Mouse (Mus musculus) lung, embryonic 14.5 days (tissue): ENCODE measurements around the gene Rasgef1a. TPM values are rescaled to one million over a fixed set of nuclear protein-coding genes. Genes with fewer than 3 reads are reported as not detected.

Experiments used
- ATAC-seq: fragments of 200-750 bp; cut with Nextera tagmentation; 2 replicates; pipeline ENCODE4 v1.8.0; 2017; ENCODE audit warnings: mild to moderate bottlenecking, moderate TSS enrichment, moderate library complexity; ENCODE audit not compliant: insufficient read depth
- DNase-seq: peaks from one replicate; pipeline ENCODE4 v3.0.0-alpha.2; 2015
- H3K27ac ChIP-seq: fragments of 300-500 bp; sonication (generic); 2 replicates; pipeline ENCODE4 v1.5.1; 2014; ENCODE audit warnings: low read depth, mild to moderate bottlenecking, moderate library complexity
- H3K27me3 ChIP-seq: fragments of 300-500 bp; sonication (generic); 2 replicates; pipeline ENCODE4 v1.6.1; 2014; ENCODE audit warnings: low read length, control low read depth; ENCODE audit not compliant: insufficient read depth
- H3K36me3 ChIP-seq: fragments of 300-500 bp; sonication (generic); 2 replicates; pipeline ENCODE4 v1.6.1; 2014; ENCODE audit warnings: control low read depth; ENCODE audit not compliant: insufficient read depth
- H3K4me1 ChIP-seq: fragments of 300-500 bp; sonication (generic); 2 replicates; pipeline ENCODE4 v1.6.1; 2014; ENCODE audit warnings: antibody characterized with exemption, control low read depth; ENCODE audit not compliant: insufficient read depth
- H3K4me2 ChIP-seq: fragments of 300-500 bp; sonication (generic); 2 replicates; pipeline ENCODE4 v1.6.1; 2014; ENCODE audit warnings: mild to moderate bottlenecking
- H3K4me3 ChIP-seq: fragments of 300-500 bp; sonication (generic); 2 replicates; pipeline ENCODE4 v1.5.1; 2014; ENCODE audit warnings: low read depth, low read length
- H3K9ac ChIP-seq: fragments of 300-500 bp; sonication (generic); 2 replicates; pipeline ENCODE4 v1.6.1; 2014
- H3K9me3 ChIP-seq: fragments of 300-500 bp; sonication (generic); 2 replicates; pipeline ENCODE4 v1.6.1; 2016; ENCODE audit warnings: low read depth, low read length, control low read depth
- CTCF ChIP-seq: IDR thresholded peaks from 2 replicates; pipeline ENCODE4 v1.5.1; 2016; ENCODE audit warnings: antibody characterized with exemption, low read depth
- WGBS: fragments of 180-500 bp; shearing (Covaris S2); extraction: QIAGEN DNeasy Blood & Tissue Kit; methylation state at CpG from one replicate; pipeline ENCODE4 v1.1.7; 2014; 5-methylcytosine and 5-hydroxymethylcytosine counted together
- polyA plus RNA-seq: library from polyadenylated mRNA; unstranded; fragments of >200 nt; fragmentation: Nextera tagmentation; extraction: Ambion mirVana; gene quantifications from 2 replicates; pipeline ENCODE4 v1.2.1, GENCODE M21; 2014

Gene Rasgef1a
- polyA plus RNA-seq, 1 experiment from 2014 or later: 1.1 TPM

DNA sequence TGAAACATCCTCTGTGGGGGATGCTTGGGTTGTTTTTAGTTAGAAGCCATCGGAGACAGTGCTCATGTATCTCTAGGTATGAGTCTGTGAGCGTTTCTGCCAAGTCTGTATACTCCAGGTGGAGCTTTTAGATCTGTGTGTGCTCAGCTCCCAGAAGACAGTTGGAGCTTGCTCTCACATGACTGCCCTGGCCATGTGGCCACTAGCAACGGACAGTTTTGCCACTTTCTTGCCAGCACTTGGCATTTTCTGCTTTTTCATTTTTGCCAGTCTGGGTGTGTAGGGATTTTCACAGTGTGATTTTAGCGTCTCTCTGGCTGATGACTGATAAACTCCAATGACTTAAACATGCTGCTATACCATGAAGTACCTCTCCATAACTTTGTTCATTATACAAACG, 52.0 kb downstream of the Rasgef1a start:
- Histone ChIP-seq H3K4me3 (no peak overlapping the region), H3K4me2 (no peak overlapping the region), H3K27me3 (peaks cover 22% of the 10 kb centered on the region), H3K27ac (no peak overlapping the region), H3K9me3 (no peaks in the 10 kb centered on the region), H3K9ac (no peak overlapping the region), H3K4me1 (peaks cover 7% of the 10 kb centered on the region; the same call in 1 of the 2 replicates), H3K36me3 (no peaks in the 10 kb centered on the region)
- WGBS: 70% methylated on average over 5 of the region's 5 CpGs
- no peak for ATAC-seq
- TF ChIP-seq CTCF: no peak
- DNase-seq: no peak

DNA sequence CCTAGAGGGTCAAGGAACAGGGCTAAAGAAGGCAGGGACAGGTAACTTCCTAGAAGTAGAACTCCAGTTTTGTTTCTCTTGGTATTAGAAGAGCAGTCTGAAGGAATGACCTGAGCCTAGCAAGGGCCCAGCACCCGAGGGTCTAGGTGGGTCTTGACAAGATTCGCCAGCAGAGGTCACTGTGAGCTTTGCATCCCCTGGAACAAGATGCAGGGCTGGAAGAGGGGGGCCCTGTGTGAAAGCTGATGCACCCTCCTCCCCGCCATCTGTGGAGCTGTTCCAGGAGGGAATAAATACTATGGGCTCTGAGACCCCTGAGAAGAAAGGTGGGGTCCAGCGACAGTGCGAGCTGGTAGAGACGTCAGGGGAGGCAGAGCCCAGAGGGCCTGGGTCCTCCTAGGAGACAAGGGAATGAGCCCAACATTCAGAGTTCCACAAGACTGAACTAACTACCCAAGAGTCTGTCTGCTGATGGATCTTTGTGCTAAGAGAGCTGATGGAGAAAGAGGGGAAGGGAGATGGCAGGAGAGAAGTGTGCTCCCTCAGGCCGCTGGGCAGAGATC, 53.8 kb downstream of the Rasgef1a start:
- 12% methylated on average over 7 of the region's 7 CpGs for WGBS
- H3K4me3 ChIP-seq: no peak overlapping the region
- H3K36me3 ChIP-seq: no peaks in the 10 kb centered on the region
- ATAC-seq: 0 out of 2 replicates have a peak, but pooled peaks have one; percentile 8
- DNase-seq: peak; percentile 84
- peaks cover 22% of the 10 kb centered on the region for H3K27me3 ChIP-seq
- H3K9ac ChIP-seq: no peak overlapping the region
- no peaks in the 10 kb centered on the region for H3K9me3 ChIP-seq
- H3K4me2 ChIP-seq: peak overlapping the region; percentile 88
- peak; percentile 78 for TF ChIP-seq CTCF
- H3K27ac ChIP-seq: no peak overlapping the region
- peaks cover 7% of the 10 kb centered on the region; the same call in 1 of the 2 replicates for H3K4me1 ChIP-seq

DNA sequence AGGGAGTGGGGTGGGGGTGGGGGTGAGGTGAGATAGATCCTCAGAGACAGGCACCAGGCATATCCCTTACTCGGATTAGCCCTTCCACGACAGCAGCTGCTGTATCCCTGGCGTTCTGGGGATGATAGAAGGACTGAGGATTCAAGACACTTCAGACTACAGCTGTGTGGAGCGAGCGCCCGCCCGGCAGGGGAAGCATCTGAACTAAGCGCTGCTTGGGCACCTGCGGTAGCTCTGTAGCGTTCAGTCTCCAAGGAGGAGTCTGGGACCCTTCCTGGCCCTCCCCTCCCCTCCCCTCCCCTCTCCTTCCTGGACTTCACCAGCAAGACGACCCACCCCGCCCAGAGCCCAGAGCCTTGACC, 54.6 kb downstream of the Rasgef1a start:
- H3K4me1 ChIP-seq: peaks cover 7% of the 10 kb centered on the region; the same call in 1 of the 2 replicates
- H3K27me3 ChIP-seq: peaks cover 22% of the 10 kb centered on the region
- ATAC-seq (peak; percentile 42; the same call in 1 of the 2 replicates), DNase-seq (peak; percentile 31)
- under 1% methylated on average over 10 of the region's 12 CpGs for WGBS
- H3K27ac ChIP-seq: peak overlapping the region; percentile 67; the same call in 1 of the 2 replicates
- H3K4me3 ChIP-seq: peak overlapping the region; percentile 40
- no peaks in the 10 kb centered on the region for H3K9me3 ChIP-seq
- H3K36me3 ChIP-seq: no peaks in the 10 kb centered on the region
- TF ChIP-seq CTCF: no peak
- H3K4me2 ChIP-seq: peak overlapping the region; percentile 88
- H3K9ac ChIP-seq: no peak overlapping the region

DNA sequence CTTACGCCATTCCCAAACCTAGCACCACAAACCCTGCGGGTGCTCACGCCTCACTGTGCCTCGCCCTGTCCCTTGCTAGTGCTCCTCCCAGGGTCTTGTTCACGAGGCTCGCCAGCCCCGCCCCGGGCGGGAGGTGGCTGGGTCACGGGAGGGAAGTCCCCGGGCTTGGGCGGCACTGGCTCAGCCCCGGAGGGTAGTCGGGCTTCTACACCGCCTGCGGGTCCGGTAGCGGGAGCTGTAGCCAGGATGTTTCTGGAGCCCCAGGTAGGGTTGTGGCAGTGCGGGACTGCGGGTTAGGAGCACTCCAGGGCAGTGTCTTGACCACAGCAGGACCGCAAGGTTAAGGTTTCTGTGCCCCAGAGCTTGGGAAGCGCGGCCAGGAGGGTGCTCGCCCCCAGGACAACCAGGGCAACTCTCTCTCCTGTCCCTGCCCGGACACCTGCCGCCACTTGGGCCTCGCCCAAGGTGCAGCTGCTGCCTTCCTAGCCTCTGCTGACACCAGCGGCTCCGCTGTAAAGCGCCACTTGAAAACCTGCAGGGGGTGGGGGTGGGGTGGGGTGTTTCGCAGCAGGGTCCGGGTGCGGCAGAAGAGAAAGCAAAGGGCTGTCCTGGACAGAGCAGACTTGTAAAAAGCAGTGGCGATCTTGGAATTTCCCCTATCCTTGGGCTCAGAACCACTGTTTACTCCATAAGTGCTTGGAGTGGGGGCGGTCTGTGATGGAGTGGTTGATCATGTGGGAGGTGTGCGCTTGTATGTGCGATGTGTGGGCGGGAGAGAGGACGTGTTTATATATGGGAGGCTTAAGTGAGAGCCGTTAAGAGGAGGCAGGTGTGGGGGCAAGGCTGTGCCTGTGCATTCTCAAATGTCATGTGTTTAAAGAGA, 55.2 kb downstream of the Rasgef1a start:
- Histone ChIP-seq H3K27me3 (peaks cover 22% of the 10 kb centered on the region), H3K9me3 (no peaks in the 10 kb centered on the region), H3K9ac (peak overlapping the region; percentile 48), H3K4me2 (peak overlapping the region; percentile 88), H3K36me3 (no peaks in the 10 kb centered on the region), H3K27ac (peak overlapping the region; percentile 67), H3K4me1 (peaks cover 7% of the 10 kb centered on the region; the same call in 1 of the 2 replicates), H3K4me3 (peak overlapping the region; percentile 40)
- ATAC-seq (peak; percentile 66), DNase-seq (peak; percentile 52)
- 1% methylated on average over 40 of the region's 40 CpGs for WGBS
- TF ChIP-seq CTCF: no peak

DNA sequence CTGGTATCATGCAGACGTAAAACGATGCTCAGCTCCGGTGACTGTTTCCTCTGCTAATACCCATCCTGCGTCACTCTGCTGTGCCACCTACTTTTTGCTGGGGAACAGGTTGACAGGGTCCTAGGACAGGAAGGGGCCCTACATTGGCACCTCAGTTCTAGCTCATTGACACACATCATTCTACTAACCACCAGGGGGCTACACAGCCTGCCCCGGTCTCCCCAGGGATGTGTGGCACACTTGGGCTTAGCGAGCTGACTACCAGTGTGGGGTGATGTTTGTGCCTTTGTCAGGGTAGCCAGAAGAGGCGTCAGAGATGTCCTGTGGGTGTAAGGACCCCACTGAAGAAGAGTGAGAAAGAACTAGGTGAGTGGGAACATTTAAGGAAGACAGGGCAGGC, 56.5 kb downstream of the Rasgef1a start:
- H3K27ac ChIP-seq: no peak overlapping the region
- peaks cover 7% of the 10 kb centered on the region; the same call in 1 of the 2 replicates for H3K4me1 ChIP-seq
- no peak overlapping the region for H3K4me3 ChIP-seq
- H3K4me2 ChIP-seq: no peak overlapping the region
- H3K36me3 ChIP-seq: no peaks in the 10 kb centered on the region
- no peak for ATAC-seq
- peaks cover 22% of the 10 kb centered on the region for H3K27me3 ChIP-seq
- DNase-seq: no peak
- H3K9ac ChIP-seq: no peak overlapping the region
- TF ChIP-seq CTCF: peak; percentile 66
- WGBS: 69% methylated on average over 7 of the region's 7 CpGs
- no peaks in the 10 kb centered on the region for H3K9me3 ChIP-seq

DNA sequence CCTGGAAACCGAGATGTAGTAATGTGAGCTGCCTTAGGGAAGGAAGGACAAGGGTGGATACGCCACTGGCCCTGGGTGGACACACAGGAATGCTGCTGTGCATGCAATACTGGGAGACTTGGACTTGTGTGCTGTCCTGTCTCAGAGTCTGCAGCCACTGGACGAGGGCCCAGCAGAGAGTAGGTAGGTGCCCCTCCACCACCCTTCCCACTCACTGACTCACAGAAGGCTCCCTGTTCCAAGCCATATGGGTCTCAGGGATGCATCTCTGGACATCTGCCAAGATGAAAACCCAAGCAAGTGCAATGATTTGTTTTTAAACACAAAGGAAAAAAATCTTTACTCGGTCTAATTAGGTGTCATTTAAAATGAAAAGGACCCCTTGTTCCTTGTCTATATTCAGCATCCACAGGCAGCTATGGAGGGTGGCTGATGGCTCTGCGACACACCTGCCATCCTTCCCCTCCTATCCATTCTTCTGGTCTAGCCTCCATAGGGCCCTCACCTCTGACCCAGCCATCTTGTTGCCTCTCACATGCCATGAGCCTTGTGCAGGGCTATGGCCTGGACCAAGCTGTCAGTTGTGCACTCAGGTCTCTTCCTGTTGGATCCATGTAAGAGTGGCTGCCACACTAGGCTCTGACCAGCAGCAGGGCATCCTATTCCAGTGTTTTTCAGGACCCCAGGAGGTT, 59.2 kb downstream of the Rasgef1a start:
- Histone ChIP-seq H3K4me1 (peaks cover 12% of the 10 kb centered on the region; the same call in 1 of the 2 replicates), H3K36me3 (no peaks in the 10 kb centered on the region), H3K9ac (no peak overlapping the region), H3K4me2 (no peak overlapping the region), H3K27ac (no peak overlapping the region), H3K4me3 (no peak overlapping the region), H3K9me3 (no peaks in the 10 kb centered on the region), H3K27me3 (peaks cover 14% of the 10 kb centered on the region)
- 54% methylated on average over 5 of the region's 5 CpGs for WGBS
- DNase-seq (peak; percentile 48), ATAC-seq (no peak)
- no peak for TF ChIP-seq CTCF

DNA sequence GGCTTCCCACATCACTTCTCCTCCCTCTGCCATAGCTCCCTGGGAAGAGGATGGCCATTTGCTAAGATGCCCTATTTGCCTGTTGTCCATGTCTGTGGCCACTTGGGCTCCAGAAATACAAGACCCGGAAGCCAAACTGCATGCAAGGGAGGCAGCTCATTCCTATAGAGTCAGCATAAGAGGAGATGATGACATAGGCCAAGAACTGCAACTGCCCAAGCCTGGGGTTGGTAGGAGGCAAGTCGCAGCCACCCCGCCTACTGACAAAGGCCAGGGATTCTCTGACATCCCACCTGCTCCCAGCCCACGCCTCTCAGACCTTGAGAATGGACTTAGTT, 59.7 kb downstream of the Rasgef1a start:
- Histone ChIP-seq H3K4me2 (no peak overlapping the region), H3K36me3 (no peaks in the 10 kb centered on the region), H3K27ac (no peak overlapping the region), H3K9ac (no peak overlapping the region), H3K9me3 (no peaks in the 10 kb centered on the region), H3K4me3 (no peak overlapping the region), H3K4me1 (peaks cover 12% of the 10 kb centered on the region; the same call in 1 of the 2 replicates), H3K27me3 (peaks cover 9% of the 10 kb centered on the region)
- 88% methylated on average over 4 of the region's 4 CpGs for WGBS
- ATAC-seq (no peak), DNase-seq (no peak)
- no peak for TF ChIP-seq CTCF
